Mouse (Mus musculus): Measurements from ENCODE around the gene Tas1r3. TPM values are rescaled to one million over a fixed set of nuclear protein-coding genes. Genes with fewer than 3 reads are reported as not detected.

Tas1r3 gene
- total RNA-seq (2014; rRNA removed) = 0.37 and 0.47 TPM in 2 replicates
- polyA plus RNA-seq (2012; rRNA removed) = 0.12 and 0.35 TPM in 2 replicates

DNA sequence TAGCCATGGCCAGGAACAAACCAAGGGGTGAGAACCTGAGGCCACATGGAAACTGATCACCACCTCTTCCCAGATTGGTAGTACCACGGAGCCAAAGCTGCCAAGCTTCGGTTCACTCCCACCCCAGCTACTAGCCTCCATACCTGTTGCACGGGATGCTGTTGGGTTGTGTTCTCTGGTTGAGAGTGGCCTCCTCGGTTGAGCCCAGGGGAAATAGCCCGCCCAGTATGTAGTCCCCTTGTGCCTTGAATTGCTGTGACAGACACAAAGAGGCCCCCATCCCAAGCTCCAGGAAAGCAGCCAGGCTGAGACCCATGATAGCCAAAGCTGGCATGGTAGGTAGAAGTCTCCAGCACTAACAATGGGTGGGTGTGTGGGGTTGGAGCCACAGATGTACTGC, at the start of gene Tas1r3:
Tas1r3 (minus strand) TSS at position 362 of the 400 bp plus-strand sequence.
- Histone ChIP-seq H3K4me3 (ENCODE audit: insufficient read depth, low read depth, low read length) (no peak within 1 kb of the TSS), H3K27me3 (ENCODE audit: control insufficient read depth, insufficient read depth, low read length) (no peaks in the 10 kb centered on the region), H3K36me3 (ENCODE audit: control insufficient read depth, insufficient read depth, low read length) (peaks cover 6% of the 10 kb centered on the region; the same call in 1 of the 2 replicates), H3K79me2 (ENCODE audit: control insufficient read depth, insufficient read depth, low read length) (no peaks in the 10 kb centered on the region), H3K9ac (ENCODE audit: low read depth, low read length) (no peak within 1 kb of the TSS), H3K4me1 (ENCODE audit: control insufficient read depth, insufficient read depth, low read length) (no peaks in the 10 kb centered on the region), H3K27ac (replicated peaks; ENCODE audit: insufficient read depth, low read depth, low read length) (no peak within 1 kb of the TSS)
- no peak for DNase-seq (ENCODE audit: extremely low read depth, low read depth, low spot score)
- TF ChIP-seq CTCF (IDR thresholded peaks at IDR 0.05; ENCODE audit: low read depth, low read length) = no peak
- no peak for TF ChIP-seq POLR2A (IDR thresholded peaks at IDR 0.05; ENCODE audit: extremely low read depth, insufficient read depth, low read length)
- WGBS = 78% methylated on average over 5 of the region's 5 CpGs

DNA sequence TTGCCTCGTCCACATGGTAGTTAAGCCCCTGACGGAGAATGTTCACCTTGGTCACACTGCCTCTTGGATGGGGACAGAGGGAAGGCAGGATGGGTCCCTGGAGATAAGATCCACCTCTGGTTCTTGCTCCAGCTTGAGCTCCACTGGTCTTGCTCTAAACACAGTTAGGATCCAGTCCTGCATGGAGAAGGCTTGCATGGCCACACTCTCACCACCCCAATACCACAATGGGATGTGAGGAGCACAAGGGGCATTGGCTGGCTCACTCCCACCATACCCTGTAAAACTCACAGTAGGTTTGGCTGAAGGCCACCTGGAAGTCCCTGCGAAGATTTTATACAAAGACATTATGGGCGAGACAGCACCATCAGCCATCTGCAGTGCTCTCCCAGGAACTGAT, 45.6 kb upstream of the Tas1r3 start:
- WGBS = 92% methylated on average over 4 of the region's 4 CpGs
- TF ChIP-seq CTCF (IDR thresholded peaks at IDR 0.05; ENCODE audit: low read depth, low read length) (no peak), POLR2A (IDR thresholded peaks at IDR 0.05; ENCODE audit: extremely low read depth, insufficient read depth, low read length) (no peak)
- H3K27me3 ChIP-seq (ENCODE audit: control insufficient read depth, insufficient read depth, low read length) = no peaks in the 10 kb centered on the region

DNA sequence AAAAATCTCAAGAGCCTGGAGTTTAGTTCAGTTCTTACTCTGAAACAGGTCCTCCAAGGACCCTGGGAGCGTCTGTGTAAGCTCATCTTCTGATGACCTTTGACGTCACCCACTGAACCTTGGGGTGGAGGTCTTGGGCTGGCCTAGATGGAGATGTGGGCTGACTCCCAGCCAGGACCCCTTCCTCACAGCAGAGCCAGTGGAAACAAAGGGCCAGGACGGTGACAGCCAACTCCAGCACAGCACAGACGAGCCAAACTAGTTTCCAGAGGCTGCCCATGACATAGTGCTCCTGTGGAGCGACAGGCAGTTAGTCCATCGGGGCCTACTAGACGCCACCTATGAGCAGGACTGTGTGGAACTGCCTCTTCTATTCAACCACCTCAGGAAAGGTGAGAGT, 45.1 kb upstream of the Tas1r3 start:
- H3K4me1 ChIP-seq (ENCODE audit: control insufficient read depth, insufficient read depth, low read length) = no peaks in the 10 kb centered on the region
- TF ChIP-seq CTCF (IDR thresholded peaks at IDR 0.05; ENCODE audit: low read depth, low read length) (no peak), POLR2A (IDR thresholded peaks at IDR 0.05; ENCODE audit: extremely low read depth, insufficient read depth, low read length) (no peak)
- no peak for DNase-seq (ENCODE audit: extremely low read depth, low read depth, low spot score)

More for the DNA sequence above, 45.6 kb upstream of the Tas1r3 start:
- Histone ChIP-seq H3K4me1 (ENCODE audit: control insufficient read depth, insufficient read depth, low read length) (no peaks in the 10 kb centered on the region), H3K36me3 (ENCODE audit: control insufficient read depth, insufficient read depth, low read length) (no peaks in the 10 kb centered on the region), H3K27ac (replicated peaks; ENCODE audit: insufficient read depth, low read depth, low read length) (no peak overlapping the region), H3K4me3 (ENCODE audit: insufficient read depth, low read depth, low read length) (no peak overlapping the region), H3K79me2 (ENCODE audit: control insufficient read depth, insufficient read depth, low read length) (no peaks in the 10 kb centered on the region), H3K9ac (ENCODE audit: low read depth, low read length) (no peak overlapping the region)
- DNase-seq (ENCODE audit: extremely low read depth, low read depth, low spot score) = no peak

DNA sequence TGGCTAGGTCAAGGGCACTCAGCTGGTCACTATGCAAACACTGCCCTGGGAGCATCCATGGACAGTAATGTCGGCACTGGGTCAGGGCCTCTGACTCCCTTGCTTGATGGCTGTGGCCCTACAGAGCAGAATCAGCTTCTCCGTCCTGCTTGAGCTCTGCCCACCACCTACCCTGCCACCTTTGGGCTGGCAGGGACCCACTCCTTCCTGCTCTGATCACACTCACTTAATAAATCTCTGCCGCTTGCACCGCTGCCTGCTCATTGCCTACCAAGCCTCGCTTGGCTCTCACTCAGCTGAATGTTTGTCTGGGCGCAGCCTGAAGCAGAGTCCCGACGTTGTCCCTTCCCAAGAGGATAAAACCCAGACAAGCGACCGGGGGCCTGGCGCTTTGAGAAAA, 43.8 kb upstream of the Tas1r3 start:
- Histone ChIP-seq H3K36me3 (ENCODE audit: control insufficient read depth, insufficient read depth, low read length) (no peaks in the 10 kb centered on the region), H3K4me3 (ENCODE audit: insufficient read depth, low read depth, low read length) (no peak overlapping the region), H3K4me1 (ENCODE audit: control insufficient read depth, insufficient read depth, low read length) (no peaks in the 10 kb centered on the region), H3K9ac (ENCODE audit: low read depth, low read length) (no peak overlapping the region), H3K27ac (replicated peaks; ENCODE audit: insufficient read depth, low read depth, low read length) (no peak overlapping the region), H3K79me2 (ENCODE audit: control insufficient read depth, insufficient read depth, low read length) (no peaks in the 10 kb centered on the region), H3K27me3 (ENCODE audit: control insufficient read depth, insufficient read depth, low read length) (no peaks in the 10 kb centered on the region)
- WGBS = 55% methylated on average over 11 of the region's 11 CpGs
- TF ChIP-seq CTCF (IDR thresholded peaks at IDR 0.05; ENCODE audit: low read depth, low read length) (no peak), POLR2A (IDR thresholded peaks at IDR 0.05; ENCODE audit: extremely low read depth, insufficient read depth, low read length) (no peak)
- DNase-seq (ENCODE audit: extremely low read depth, low read depth, low spot score) = no peak

More for the DNA sequence above, 45.1 kb upstream of the Tas1r3 start:
- H3K9ac ChIP-seq (ENCODE audit: low read depth, low read length) = no peak overlapping the region
- H3K27me3 ChIP-seq (ENCODE audit: control insufficient read depth, insufficient read depth, low read length) = no peaks in the 10 kb centered on the region
- no peak overlapping the region for H3K4me3 ChIP-seq (ENCODE audit: insufficient read depth, low read depth, low read length)
- WGBS = 84% methylated on average over 7 of the region's 7 CpGs
- H3K79me2 ChIP-seq (ENCODE audit: control insufficient read depth, insufficient read depth, low read length) = no peaks in the 10 kb centered on the region
- H3K36me3 ChIP-seq (ENCODE audit: control insufficient read depth, insufficient read depth, low read length) = no peaks in the 10 kb centered on the region
- H3K27ac ChIP-seq (replicated peaks; ENCODE audit: insufficient read depth, low read depth, low read length) = no peak overlapping the region

DNA sequence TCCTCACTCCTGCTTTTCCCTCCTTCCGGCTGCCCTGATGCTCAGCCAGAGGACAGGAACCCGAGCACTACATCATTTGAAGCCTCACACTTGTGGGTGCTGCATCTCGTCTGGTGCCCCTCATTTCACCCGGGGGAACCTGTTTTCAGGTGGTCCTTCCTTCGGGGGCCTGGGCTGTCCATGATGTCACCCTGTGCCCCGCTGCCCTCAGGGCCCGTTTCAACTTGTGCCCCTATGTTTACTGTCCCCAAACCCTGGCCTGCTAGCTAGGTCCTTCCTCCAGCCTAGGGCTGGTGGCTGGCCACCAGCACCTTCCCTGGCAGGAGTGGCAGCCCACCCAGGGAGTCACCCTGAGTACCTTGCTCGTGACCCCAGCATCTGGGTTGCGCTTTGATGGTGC, 43.0 kb upstream of the Tas1r3 start:
- TF ChIP-seq CTCF (IDR thresholded peaks at IDR 0.05; ENCODE audit: low read depth, low read length) (no peak), POLR2A (IDR thresholded peaks at IDR 0.05; ENCODE audit: extremely low read depth, insufficient read depth, low read length) (no peak)
- Histone ChIP-seq H3K4me1 (ENCODE audit: control insufficient read depth, insufficient read depth, low read length) (no peaks in the 10 kb centered on the region), H3K27me3 (ENCODE audit: control insufficient read depth, insufficient read depth, low read length) (no peaks in the 10 kb centered on the region), H3K27ac (replicated peaks; ENCODE audit: insufficient read depth, low read depth, low read length) (no peak overlapping the region), H3K36me3 (ENCODE audit: control insufficient read depth, insufficient read depth, low read length) (no peaks in the 10 kb centered on the region), H3K9ac (ENCODE audit: low read depth, low read length) (no peak overlapping the region), H3K79me2 (ENCODE audit: control insufficient read depth, insufficient read depth, low read length) (no peaks in the 10 kb centered on the region), H3K4me3 (ENCODE audit: insufficient read depth, low read depth, low read length) (no peak overlapping the region)
- DNase-seq (ENCODE audit: extremely low read depth, low read depth, low spot score) = no peak
- WGBS = 91% methylated on average over 9 of the region's 9 CpGs

DNA sequence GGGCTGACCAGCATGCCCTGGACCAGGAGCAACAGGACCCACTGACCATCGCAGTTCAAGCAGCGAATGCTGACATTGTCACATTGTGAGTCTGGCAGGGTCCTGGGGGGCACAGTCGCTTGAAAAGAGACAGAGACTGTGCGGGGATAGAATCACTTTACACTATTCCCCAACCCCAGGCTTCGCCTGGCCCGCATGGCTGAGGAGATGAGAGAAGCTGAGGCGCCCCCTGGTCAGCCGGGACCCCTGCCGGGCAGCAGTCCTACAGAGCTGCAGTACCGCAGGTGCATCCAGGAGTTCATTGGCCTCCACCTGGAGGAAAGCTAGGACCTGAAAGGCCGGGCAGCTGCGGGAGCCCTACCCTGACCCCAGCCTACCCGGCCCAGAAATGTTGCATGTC, 42.5 kb upstream of the Tas1r3 start:
- Histone ChIP-seq H3K27me3 (ENCODE audit: control insufficient read depth, insufficient read depth, low read length) (no peaks in the 10 kb centered on the region), H3K4me3 (ENCODE audit: insufficient read depth, low read depth, low read length) (no peak overlapping the region), H3K27ac (replicated peaks; ENCODE audit: insufficient read depth, low read depth, low read length) (no peak overlapping the region), H3K9ac (ENCODE audit: low read depth, low read length) (no peak overlapping the region), H3K79me2 (ENCODE audit: control insufficient read depth, insufficient read depth, low read length) (no peaks in the 10 kb centered on the region), H3K4me1 (ENCODE audit: control insufficient read depth, insufficient read depth, low read length) (no peaks in the 10 kb centered on the region), H3K36me3 (ENCODE audit: control insufficient read depth, insufficient read depth, low read length) (no peaks in the 10 kb centered on the region)
- no peak for DNase-seq (ENCODE audit: extremely low read depth, low read depth, low spot score)
- WGBS = 93% methylated on average over 13 of the region's 13 CpGs
- no peak for TF ChIP-seq POLR2A (IDR thresholded peaks at IDR 0.05; ENCODE audit: extremely low read depth, insufficient read depth, low read length)
- no peak for TF ChIP-seq CTCF (IDR thresholded peaks at IDR 0.05; ENCODE audit: low read depth, low read length)
